Mouse (Mus musculus): ENCODE results near the gene Serpinf1.
A peak's percentile ranks its signal among the peaks of the same experiment; 100 is the strongest.
"Not testable (repeated sequence)": the region's sequence is repeated elsewhere in the genome, so short reads cannot be mapped to it uniquely, and the experiment has no call there.

Gene Serpinf1

DNA sequence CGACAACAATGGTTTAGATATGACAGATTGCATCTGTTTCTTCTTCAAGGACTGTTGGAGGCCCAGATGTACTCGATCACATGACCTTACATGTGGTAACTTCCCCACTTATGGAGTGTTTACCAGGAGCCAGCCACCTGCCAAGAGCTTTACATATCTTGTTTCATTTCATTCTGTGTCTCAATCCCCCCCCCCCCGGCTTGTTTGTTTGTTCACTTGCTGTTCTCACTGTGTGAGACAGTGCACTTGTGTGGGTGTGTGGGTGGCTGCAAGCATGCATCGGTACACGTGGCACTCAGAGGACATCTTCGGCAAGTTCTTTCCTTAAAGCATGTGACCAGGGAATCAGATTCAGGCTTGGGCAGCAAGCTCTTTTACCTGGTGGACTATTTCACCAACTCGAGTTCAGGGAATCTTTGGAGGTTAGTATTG is 34.0 kb upstream of the Serpinf1 start:
- no peak for DNase-seq (ENCODE audit: extremely low read depth, insufficient read length, low spot score)

GRCm38 (mm10) chr11:75455971-75456370 is 33.5 kb upstream of the Serpinf1 start:
- not testable (repeated sequence) for DNase-seq (ENCODE audit: extremely low read depth, insufficient read length, low spot score)

GRCm38 (mm10) chr11:75455041-75455736 is 32.7 kb upstream of the Serpinf1 start:
- DNase-seq (ENCODE audit: extremely low read depth, insufficient read length, low spot score), result no peak

GRCm38 (mm10) chr11:75453991-75454930 is 31.8 kb upstream of the Serpinf1 start, which contains the start of gene Wdr81:
Gene Wdr81, minus strand, starts transcription at chr11:75454717.
- DNase-seq (ENCODE audit: extremely low read depth, insufficient read length, low spot score), result peak; percentile 88

DNA sequence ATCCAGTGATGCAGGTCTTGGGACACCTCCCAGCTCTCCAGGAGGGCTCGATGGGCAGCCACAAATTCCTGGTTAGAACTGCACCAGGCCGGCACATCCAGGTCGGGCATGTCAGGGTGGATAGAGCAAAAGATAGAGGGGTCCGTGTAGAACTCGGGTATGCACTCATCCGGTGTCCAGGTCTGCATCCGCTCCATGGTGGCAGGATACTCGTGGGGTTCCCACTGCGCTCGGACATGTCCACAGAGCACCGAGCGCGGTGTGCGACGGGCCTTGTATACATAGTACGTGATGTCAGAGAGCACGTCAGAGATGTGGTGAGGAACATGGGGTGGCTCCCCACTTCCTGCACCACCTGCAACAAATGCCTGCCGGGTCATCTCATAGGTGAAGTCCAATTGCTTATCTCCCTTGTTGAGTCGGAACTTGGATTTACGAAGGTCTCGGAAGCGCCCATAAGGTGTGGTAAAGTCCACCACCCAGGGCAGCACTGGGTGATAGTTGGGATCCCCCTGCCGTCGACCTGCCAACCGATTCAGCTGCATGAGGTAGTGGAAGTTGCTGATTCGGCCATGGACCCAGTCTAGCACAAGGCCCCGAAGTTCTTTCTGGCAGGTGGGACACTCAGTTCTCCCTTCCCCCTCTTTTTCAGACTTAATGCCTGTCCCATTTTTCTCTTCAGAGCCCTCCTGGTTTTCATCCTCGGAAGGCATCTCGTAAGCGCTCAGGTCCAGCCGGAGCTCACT is 30.5 kb upstream of the Serpinf1 start:
- no peak for DNase-seq (ENCODE audit: extremely low read depth, insufficient read length, low spot score)

- no peak for DNase-seq (ENCODE audit: extremely low read depth, insufficient read length, low spot score)
Observed at GRCm38 (mm10) chr11:75452081-75452480, 29.6 kb upstream of the Serpinf1 start.

DNA sequence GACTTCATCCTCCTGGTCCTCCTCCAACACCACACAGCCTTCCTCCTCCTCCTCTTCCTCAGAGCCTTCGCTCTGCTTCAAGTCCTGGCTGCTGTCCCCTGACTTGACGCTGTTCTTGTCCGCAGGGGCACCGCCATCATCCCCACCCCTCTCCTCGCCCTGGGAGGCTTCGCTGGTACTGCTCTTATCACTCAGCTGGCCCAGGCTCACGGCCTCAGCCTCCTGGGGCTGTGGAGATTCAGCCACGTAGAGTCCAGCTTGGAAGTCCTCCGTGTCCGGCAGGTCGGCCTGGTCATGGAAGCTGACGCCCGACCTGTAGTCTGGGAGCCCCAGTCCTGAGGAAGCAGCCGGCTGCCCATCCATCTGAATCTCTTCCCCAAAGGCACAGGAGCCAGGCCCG is 28.4 kb upstream of the Serpinf1 start:
- no peak for DNase-seq (ENCODE audit: extremely low read depth, insufficient read length, low spot score)

DNA sequence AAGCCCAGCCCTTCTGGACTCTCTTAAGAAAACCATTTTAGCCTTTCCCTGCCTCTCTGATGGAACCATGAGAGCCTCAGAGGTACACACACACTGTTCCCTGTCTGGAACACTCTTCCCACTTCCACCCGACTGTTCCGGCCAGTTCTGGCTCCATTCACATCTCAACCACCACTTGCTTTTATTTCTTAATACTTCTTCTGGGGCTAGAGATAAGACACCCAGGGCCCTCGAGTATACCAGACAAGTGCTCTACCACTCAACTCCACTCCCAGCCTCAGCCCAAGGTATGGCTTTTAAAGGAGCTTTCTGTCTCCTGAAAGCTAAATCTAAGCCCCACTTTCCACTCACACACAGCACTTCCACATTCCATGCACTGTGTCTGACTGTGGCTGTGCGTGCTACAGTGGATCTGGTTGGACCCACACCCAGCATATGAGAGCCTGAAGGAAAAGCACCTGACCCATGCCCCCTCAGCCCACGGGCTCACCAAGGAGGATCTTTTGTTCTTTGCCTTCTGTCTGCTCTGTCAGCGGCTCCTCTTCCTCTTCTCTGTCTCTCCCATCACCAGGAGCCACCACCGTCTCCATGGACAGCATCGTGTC is 27.9 kb upstream of the Serpinf1 start:
- DNase-seq (ENCODE audit: extremely low read depth, insufficient read length, low spot score), result no peak

- DNase-seq (ENCODE audit: extremely low read depth, insufficient read length, low spot score), result no peak
Observed at GRCm38 (mm10) chr11:75449695-75450094, 27.2 kb upstream of the Serpinf1 start.

DNA sequence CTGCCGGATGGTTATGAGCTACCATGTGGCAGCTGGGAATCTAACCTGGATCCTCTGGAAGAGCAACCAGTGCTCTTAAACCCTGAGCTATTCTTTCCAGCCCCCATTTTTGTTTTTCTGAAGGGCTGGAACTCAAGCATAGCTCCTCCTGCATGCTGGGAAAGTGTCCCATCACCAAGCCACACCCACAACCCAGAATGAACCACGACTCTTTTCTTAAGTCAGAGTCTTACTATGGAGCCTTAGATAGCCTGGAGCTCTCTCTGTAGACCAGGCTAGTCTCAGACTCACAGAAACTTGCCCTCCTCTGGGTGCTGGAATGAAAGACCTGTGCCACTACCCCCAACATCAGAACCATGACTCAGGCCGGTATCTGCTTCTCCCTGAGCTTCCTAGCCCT is 26.1 kb upstream of the Serpinf1 start:
- no peak for DNase-seq (ENCODE audit: extremely low read depth, insufficient read length, low spot score)

DNA sequence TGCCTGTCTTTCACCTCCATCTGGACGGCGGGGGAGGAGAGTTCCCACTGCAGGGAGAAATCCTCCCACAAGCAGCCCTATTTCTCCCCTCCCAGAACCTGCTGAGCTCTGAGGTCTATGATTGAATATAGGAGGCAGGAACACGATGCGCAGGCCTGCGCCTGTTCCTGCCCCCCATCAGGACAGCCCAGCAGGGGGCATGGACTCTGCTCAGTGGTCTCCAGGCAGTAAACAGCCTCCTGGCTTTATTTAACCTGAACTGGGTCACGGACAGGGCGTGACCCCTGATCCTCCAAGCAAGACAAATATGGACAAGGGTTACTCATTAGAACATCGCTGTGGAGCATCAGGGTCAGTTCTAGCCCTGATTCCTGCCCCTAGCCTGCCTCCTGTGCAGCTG is 21.2 kb upstream of the Serpinf1 start:
- DNase-seq (ENCODE audit: extremely low read depth, insufficient read length, low spot score), result no peak

GRCm38 (mm10) chr11:75441601-75442000 is 19.1 kb upstream of the Serpinf1 start:
- DNase-seq (ENCODE audit: extremely low read depth, insufficient read length, low spot score), result no peak

DNA sequence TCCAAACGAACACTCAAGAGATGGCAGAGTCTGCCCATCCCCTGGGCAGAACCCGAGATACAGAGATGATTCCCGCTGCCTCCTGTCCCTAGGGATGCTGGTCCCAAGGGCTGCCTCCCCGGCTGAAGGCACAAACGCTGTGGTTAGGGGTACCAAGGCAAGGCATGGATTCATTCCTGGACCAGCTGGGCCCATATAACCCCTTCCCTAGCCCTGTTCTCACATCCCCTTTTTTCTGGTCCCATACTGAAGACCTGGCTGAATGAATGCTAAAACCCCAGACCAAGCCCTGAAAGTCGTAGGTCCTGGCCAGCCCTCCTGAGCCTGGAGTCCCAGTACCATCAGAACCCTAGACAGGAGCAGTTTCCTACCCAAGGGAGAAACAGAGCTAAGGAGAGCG is 18.5 kb upstream of the Serpinf1 start:
- no peak for DNase-seq (ENCODE audit: extremely low read depth, insufficient read length, low spot score)

- no peak for DNase-seq (ENCODE audit: extremely low read depth, insufficient read length, low spot score)
Observed at GRCm38 (mm10) chr11:75439951-75440350, 17.4 kb upstream of the Serpinf1 start.

DNA sequence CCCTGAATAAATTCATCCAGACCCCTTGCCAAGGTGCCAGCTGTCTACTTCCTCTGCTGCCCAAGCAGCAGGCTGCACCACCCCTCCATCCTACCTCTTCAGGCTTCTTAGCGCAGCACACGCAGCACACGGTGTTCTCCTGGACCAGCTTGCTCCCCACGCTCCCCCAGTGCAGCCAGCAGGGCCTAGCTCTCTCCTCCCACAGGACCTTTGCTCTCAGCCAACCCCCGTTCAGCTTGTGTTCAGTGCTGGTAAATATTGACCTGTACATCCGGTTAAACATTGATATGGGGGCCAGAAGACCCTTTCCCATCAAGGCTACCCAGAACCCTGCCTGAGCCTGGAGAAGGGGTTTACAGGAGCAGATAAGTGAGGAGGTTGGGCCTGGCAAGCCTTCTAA is 16.9 kb upstream of the Serpinf1 start, which contains the start of gene Serpinf2:
TSS of gene Serpinf2 (minus strand) at position 229 of the 400 bp plus-strand sequence.
- DNase-seq (ENCODE audit: extremely low read depth, insufficient read length, low spot score), result no peak

GRCm38 (mm10) chr11:75438804-75439203 is 16.3 kb upstream of the Serpinf1 start:
- DNase-seq (ENCODE audit: extremely low read depth, insufficient read length, low spot score), result no peak

GRCm38 (mm10) chr11:75438194-75438593 is 15.7 kb upstream of the Serpinf1 start:
- no peak for DNase-seq (ENCODE audit: extremely low read depth, insufficient read length, low spot score)

DNA sequence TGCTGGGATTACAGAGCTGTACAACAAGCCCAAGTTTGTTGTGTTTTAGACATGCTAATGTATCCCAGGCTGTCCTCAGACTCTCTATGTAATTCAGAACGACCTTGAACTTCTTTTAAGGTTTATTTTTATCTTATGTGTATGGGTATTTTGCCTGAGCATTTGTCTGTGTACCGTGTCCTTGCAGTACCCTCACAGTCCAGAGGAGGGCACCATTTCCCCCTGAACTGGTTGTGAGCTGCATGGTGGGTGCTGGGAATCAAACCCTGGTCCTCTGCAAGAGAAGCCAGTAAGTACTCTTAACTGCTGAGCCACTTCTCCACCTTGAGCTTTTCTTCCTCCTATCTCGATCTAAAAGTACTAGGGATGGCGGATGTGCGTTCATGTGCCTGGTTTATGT is 11.6 kb upstream of the Serpinf1 start:
- no peak for DNase-seq (ENCODE audit: extremely low read depth, insufficient read length, low spot score)

DNA sequence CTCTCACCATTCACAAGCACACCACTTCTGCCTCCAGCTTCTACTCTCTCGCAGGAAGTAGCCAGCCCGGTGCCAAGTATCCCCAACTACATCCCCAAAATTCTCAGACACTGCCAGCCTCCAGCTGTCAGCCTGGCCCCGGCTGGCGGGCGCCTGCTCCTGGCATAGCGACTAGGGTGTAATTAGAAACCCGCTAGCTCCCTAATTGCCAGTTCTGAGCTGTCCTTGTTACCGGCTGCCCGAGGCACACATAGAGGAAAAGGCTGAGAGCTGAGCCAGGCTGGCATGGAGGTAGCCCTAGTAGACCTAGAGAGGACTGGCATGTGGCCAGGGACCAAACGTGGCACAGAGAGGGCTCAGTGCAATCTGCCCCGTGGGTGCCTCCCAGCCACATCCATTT is 8.8 kb upstream of the Serpinf1 start:
- DNase-seq (ENCODE audit: extremely low read depth, insufficient read length, low spot score), result no peak

DNA sequence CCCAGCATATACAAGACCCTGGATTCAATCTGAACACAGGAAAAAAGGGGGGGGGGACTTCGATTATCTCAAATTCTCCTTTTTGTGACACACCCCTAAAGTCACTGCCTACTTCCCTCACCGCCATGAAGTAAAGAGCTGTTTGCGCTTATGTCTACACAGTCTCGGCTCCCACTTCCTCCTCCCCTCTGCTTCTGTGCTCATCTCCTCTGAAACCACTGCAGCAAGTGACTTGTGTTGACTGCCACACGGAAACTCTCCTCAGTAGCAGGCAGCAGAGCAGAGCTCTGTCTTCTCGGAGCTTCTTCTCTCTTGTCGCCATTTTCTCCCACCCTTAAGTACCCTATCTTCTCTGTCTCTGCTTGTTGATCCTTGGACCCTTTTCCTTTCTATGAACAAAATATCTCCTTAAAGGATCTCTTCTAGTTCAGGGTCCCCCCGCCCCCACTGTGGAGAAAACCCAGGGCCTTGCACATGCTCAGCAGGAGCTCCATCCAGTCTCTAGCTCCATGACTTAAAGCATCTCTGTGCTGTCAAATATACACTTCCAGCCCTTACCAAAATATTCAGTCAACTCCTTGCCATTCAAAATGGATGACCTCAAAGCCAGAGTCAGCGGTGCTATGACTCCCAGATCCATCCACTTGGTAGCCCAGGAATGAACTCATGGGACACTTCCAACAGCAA is 6.7 kb upstream of the Serpinf1 start:
- no peak for DNase-seq (ENCODE audit: extremely low read depth, insufficient read length, low spot score)
